Mouse (Mus musculus) spleen, adult 2 months (tissue): ENCODE results near the gene Snai1.

Experiments used
- CTCF ChIP-seq: fragments of 200-500 bp; IDR thresholded peaks from 2 replicates; pipeline ENCODE4 v1.5.1; 2011; ENCODE audit warnings: mild to moderate bottlenecking, inconsistent platforms; ENCODE audit not compliant: insufficient read depth, insufficient read length, insufficient replicate concordance; ENCODE audit errors: extremely low read depth
- POLR2A ChIP-seq: fragments of 200-500 bp; IDR thresholded peaks from 2 replicates; pipeline ENCODE4 v1.6.1; 2011; ENCODE audit warnings: low read depth, low read length, inconsistent platforms

- TF ChIP-seq POLR2A (no peak), CTCF (no peak)
Observed at GRCm38 (mm10) chr2:167544456-167544855, 6.5 kb downstream of the Snai1 start.
